Mouse (Mus musculus): ENCODE data around the gene E130308A19Rik. TPM values are rescaled to one million over a fixed set of nuclear protein-coding genes. Genes with fewer than 3 reads are reported as not detected.

E130308A19Rik gene
- polyA plus RNA-seq, 1 experiment = 3.0 TPM

GRCm38 (mm10) chr4:59666550-59667317 lies 40.7 kb downstream of the E130308A19Rik start:
- Histone ChIP-seq H3K79me2 (ENCODE audit: control insufficient read depth, insufficient read depth) (no peaks in the 10 kb centered on the region), H3K36me3 (ENCODE audit: control insufficient read depth, insufficient read depth) (no peaks in the 10 kb centered on the region), H3ac (ENCODE audit: control insufficient read depth, insufficient read length) (no peak overlapping the region), H3K4me2 (ENCODE audit: low read depth) (no peak overlapping the region), H3K27me3 (ENCODE audit: control insufficient read depth, insufficient read depth, insufficient read length) (no peaks in the 10 kb centered on the region), H3K4me3 (no peak overlapping the region)
- TF ChIP-seq MAX (IDR thresholded peaks at IDR 0.05; ENCODE audit: low read depth) = no peak
- TF ChIP-seq POLR2A (IDR thresholded peaks at IDR 0.05; ENCODE audit: insufficient read length, low read depth) = no peak
- no peak for TF ChIP-seq TCF12 (IDR thresholded peaks at IDR 0.05; ENCODE audit: insufficient read depth, poor library complexity, severe bottlenecking)
- no peak for TF ChIP-seq TCF3 (IDR thresholded peaks at IDR 0.05; ENCODE audit: insufficient read length, low read depth)
- no peak for TF ChIP-seq REST (IDR thresholded peaks at IDR 0.05; ENCODE audit: insufficient read depth, insufficient read length)
- TF ChIP-seq MYOD1 (IDR thresholded peaks at IDR 0.05; ENCODE audit: control insufficient read depth in 1 of 3, insufficient read length in 2 of 3, low read depth in 2 of 3) = no peak
- no peak for TF ChIP-seq CEBPB (IDR thresholded peaks at IDR 0.05; ENCODE audit: insufficient read depth, poor library complexity, severe bottlenecking)
- no peak for TF ChIP-seq MYOG (IDR thresholded peaks at IDR 0.05; ENCODE audit: control insufficient read depth in 1 of 3, insufficient read depth in 1 of 3, insufficient read length in 2 of 3, low read depth in 2 of 3)
- TF ChIP-seq USF1 (IDR thresholded peaks at IDR 0.05; ENCODE audit: low read depth) = no peak
- TF ChIP-seq SRF (IDR thresholded peaks at IDR 0.05; ENCODE audit: control insufficient read depth, insufficient read length, low read depth) = no peak
- TF ChIP-seq E2F4 (IDR thresholded peaks at IDR 0.05; ENCODE audit: insufficient read depth) = no peak
- TF ChIP-seq POLR2AphosphoS2 (IDR thresholded peaks at IDR 0.05; ENCODE audit: insufficient read length, low read depth) = no peak

GRCm38 (mm10) chr4:59668050-59668449 lies 42.0 kb downstream of the E130308A19Rik start:
- TF ChIP-seq MYOG (IDR thresholded peaks at IDR 0.05; ENCODE audit: control insufficient read depth in 1 of 3, insufficient read depth in 1 of 3, insufficient read length in 2 of 3, low read depth in 2 of 3) = peak in 1 of 3 experiments; percentile 34
- no peak for TF ChIP-seq CEBPB (IDR thresholded peaks at IDR 0.05; ENCODE audit: insufficient read depth, poor library complexity, severe bottlenecking)
- no peak overlapping the region for H3K4me3 ChIP-seq
- H3K4me2 ChIP-seq (ENCODE audit: low read depth) = no peak overlapping the region
- no peaks in the 10 kb centered on the region for H3K27me3 ChIP-seq (ENCODE audit: control insufficient read depth, insufficient read depth, insufficient read length)
- no peaks in the 10 kb centered on the region for H3K36me3 ChIP-seq (ENCODE audit: control insufficient read depth, insufficient read depth)
- no peaks in the 10 kb centered on the region for H3K79me2 ChIP-seq (ENCODE audit: control insufficient read depth, insufficient read depth)
- no peak overlapping the region for H3ac ChIP-seq (ENCODE audit: control insufficient read depth, insufficient read length)

GRCm38 (mm10) chr4:59669131-59669530 lies 43.1 kb downstream of the E130308A19Rik start:
- TF ChIP-seq MYOD1 (IDR thresholded peaks at IDR 0.05; ENCODE audit: control insufficient read depth in 1 of 3, insufficient read length in 2 of 3, low read depth in 2 of 3) (no peak), E2F4 (IDR thresholded peaks at IDR 0.05; ENCODE audit: insufficient read depth) (no peak), SRF (IDR thresholded peaks at IDR 0.05; ENCODE audit: control insufficient read depth, insufficient read length, low read depth) (no peak), MYOG (IDR thresholded peaks at IDR 0.05; ENCODE audit: control insufficient read depth in 1 of 3, insufficient read depth in 1 of 3, insufficient read length in 2 of 3, low read depth in 2 of 3) (no peak), REST (IDR thresholded peaks at IDR 0.05; ENCODE audit: insufficient read depth, insufficient read length) (no peak), POLR2AphosphoS2 (IDR thresholded peaks at IDR 0.05; ENCODE audit: insufficient read length, low read depth) (no peak), TCF12 (IDR thresholded peaks at IDR 0.05; ENCODE audit: insufficient read depth, poor library complexity, severe bottlenecking) (no peak), TCF3 (IDR thresholded peaks at IDR 0.05; ENCODE audit: insufficient read length, low read depth) (no peak), MAX (IDR thresholded peaks at IDR 0.05; ENCODE audit: low read depth) (no peak), USF1 (IDR thresholded peaks at IDR 0.05; ENCODE audit: low read depth) (no peak), POLR2A (IDR thresholded peaks at IDR 0.05; ENCODE audit: insufficient read length, low read depth) (no peak), CEBPB (IDR thresholded peaks at IDR 0.05; ENCODE audit: insufficient read depth, poor library complexity, severe bottlenecking) (no peak)
- Histone ChIP-seq H3K27me3 (ENCODE audit: control insufficient read depth, insufficient read depth, insufficient read length) (no peaks in the 10 kb centered on the region), H3K36me3 (ENCODE audit: control insufficient read depth, insufficient read depth) (no peaks in the 10 kb centered on the region), H3ac (ENCODE audit: control insufficient read depth, insufficient read length) (no peak overlapping the region), H3K4me3 (no peak overlapping the region), H3K4me2 (ENCODE audit: low read depth) (no peak overlapping the region), H3K79me2 (ENCODE audit: control insufficient read depth, insufficient read depth) (no peaks in the 10 kb centered on the region)

- H3K36me3 ChIP-seq (ENCODE audit: control insufficient read depth, insufficient read depth) = no peaks in the 10 kb centered on the region
- TF ChIP-seq MAX (IDR thresholded peaks at IDR 0.05; ENCODE audit: low read depth) = no peak
- no peak for TF ChIP-seq MYOD1 (IDR thresholded peaks at IDR 0.05; ENCODE audit: control insufficient read depth in 1 of 3, insufficient read length in 2 of 3, low read depth in 2 of 3)
- no peak for TF ChIP-seq MYOG (IDR thresholded peaks at IDR 0.05; ENCODE audit: control insufficient read depth in 1 of 3, insufficient read depth in 1 of 3, insufficient read length in 2 of 3, low read depth in 2 of 3)
- TF ChIP-seq POLR2AphosphoS2 (IDR thresholded peaks at IDR 0.05; ENCODE audit: insufficient read length, low read depth) = no peak
- TF ChIP-seq TCF3 (IDR thresholded peaks at IDR 0.05; ENCODE audit: insufficient read length, low read depth) = no peak
- no peak for TF ChIP-seq POLR2A (IDR thresholded peaks at IDR 0.05; ENCODE audit: insufficient read length, low read depth)
- no peak for TF ChIP-seq SRF (IDR thresholded peaks at IDR 0.05; ENCODE audit: control insufficient read depth, insufficient read length, low read depth)
- no peak for TF ChIP-seq E2F4 (IDR thresholded peaks at IDR 0.05; ENCODE audit: insufficient read depth)
- no peak for TF ChIP-seq TCF12 (IDR thresholded peaks at IDR 0.05; ENCODE audit: insufficient read depth, poor library complexity, severe bottlenecking)
- no peak for TF ChIP-seq CEBPB (IDR thresholded peaks at IDR 0.05; ENCODE audit: insufficient read depth, poor library complexity, severe bottlenecking)
- no peak for TF ChIP-seq REST (IDR thresholded peaks at IDR 0.05; ENCODE audit: insufficient read depth, insufficient read length)
- no peak for TF ChIP-seq USF1 (IDR thresholded peaks at IDR 0.05; ENCODE audit: low read depth)
- H3K79me2 ChIP-seq (ENCODE audit: control insufficient read depth, insufficient read depth) = no peaks in the 10 kb centered on the region
- no peak overlapping the region for H3K4me3 ChIP-seq
- no peaks in the 10 kb centered on the region for H3K27me3 ChIP-seq (ENCODE audit: control insufficient read depth, insufficient read depth, insufficient read length)
- no peak overlapping the region for H3ac ChIP-seq (ENCODE audit: control insufficient read depth, insufficient read length)
- no peak overlapping the region for H3K4me2 ChIP-seq (ENCODE audit: low read depth)
Observed at GRCm38 (mm10) chr4:59670015-59670414, 44.0 kb downstream of the E130308A19Rik start.

Measured in myocyte (in vitro differentiated cells).